Mouse (Mus musculus) olfactory bulb, adult 2 months (tissue): ENCODE results near the gene Os9.

Experiments used
- CTCF ChIP-seq: fragments of 200-500 bp; IDR thresholded peaks from 2 replicates; pipeline ENCODE4 v1.5.1; 2012; ENCODE audit warnings: low read depth, mild to moderate bottlenecking, low read length, moderate library complexity; ENCODE audit not compliant: insufficient read depth
- POLR2A ChIP-seq: fragments of 200-500 bp; IDR thresholded peaks from 2 replicates; pipeline ENCODE4 v1.6.1; 2012; ENCODE audit warnings: mild to moderate bottlenecking, low read depth, low read length, moderate library complexity; ENCODE audit not compliant: insufficient read depth

- TF ChIP-seq POLR2A: no peak
- no peak for TF ChIP-seq CTCF
Measured at GRCm38 (mm10) chr10:127125210-127126001, 4.5 kb upstream of the Os9 start.
